Comparison of ENCODE assay signal across 13 mouse cellular contexts in genomic region chr9:96241134-96242097, GRCm38 (mm10). TPM values are rescaled to one million over a fixed set of nuclear protein-coding genes. Genes with fewer than 3 reads are reported as not detected.
A peak's percentile ranks its signal among the peaks of the same experiment; 100 is the strongest.
DNase-seq lines count a peak whose midpoint lies in the region; ATAC-seq and TF ChIP-seq lines count a peak whose summit lies in the region.
"Had no signal": no experiment of that assay in that cellular context is flagged by ENCODE, and none has a peak within 500 bp of the region (broad histone marks: within the 10 kb centered on the region; RNA-seq: fewer than 3 reads in every experiment).

No protein-coding gene starts in this region.

- TF ChIP-seq CTCF in midbrain, postnatal 0 days (IDR thresholded peaks at IDR 0.05): no peak

- DNase-seq in heart, adult 11 months: peak; percentile 89
- no peak for DNase-seq in heart, adult 8-10 months (ENCODE audit: low spot score)
- no peak for DNase-seq in midbrain, postnatal 0 days (ENCODE audit: low spot score)
- no peak for DNase-seq in midbrain, embryonic 10.5 days (ENCODE audit: low spot score)
- peak; percentile 87 for DNase-seq in liver, embryonic 13.5 days
- DNase-seq in layer of hippocampus, adult 11-12 months (ENCODE audit: low spot score): no peak
- no peak for DNase-seq in adrenal gland, postnatal 10 days
- DNase-seq: adrenal gland, postnatal 36 days; embryo, embryonic 11 days; kidney, postnatal 10 days had no signal

- no peak overlapping the region for H3K4me3 ChIP-seq in midbrain, postnatal 0 days (ENCODE audit: low read depth, low read length)
- no peak overlapping the region for H3K4me3 ChIP-seq in midbrain, embryonic 10.5 days
- H3K4me3 ChIP-seq in liver, embryonic 13.5 days (replicated peaks): peak overlapping the region; percentile 14; the same call in 1 of the 2 replicates
- H3K4me3 ChIP-seq in stomach, embryonic 16.5 days (replicated peaks; ENCODE audit: low read length): no peak overlapping the region
- H3K4me3 ChIP-seq: limb, embryonic 13.5 days had no signal

- no peak overlapping the region for H3K9ac ChIP-seq in midbrain, postnatal 0 days (replicated peaks; ENCODE audit: low read length, poor library complexity, severe bottlenecking)
- H3K9ac ChIP-seq in liver, embryonic 13.5 days: peak overlapping the region; percentile 68
- no peak overlapping the region for H3K9ac ChIP-seq in stomach, embryonic 16.5 days (ENCODE audit: low read length)
- H3K9ac ChIP-seq: limb, embryonic 13.5 days had no signal

- H3K4me2 ChIP-seq in midbrain, postnatal 0 days (ENCODE audit: low read depth, low read length, poor library complexity, severe bottlenecking): no peak overlapping the region
- H3K4me2 ChIP-seq in liver, embryonic 13.5 days: peak overlapping the region; percentile 57
- H3K4me2 ChIP-seq in stomach, embryonic 16.5 days (ENCODE audit: low read depth, low read length): no peak overlapping the region
- H3K4me2 ChIP-seq: limb, embryonic 13.5 days had no signal

- WGBS in midbrain, postnatal 0 days: 95% methylated on average over 10 of the region's 10 CpGs
- WGBS in midbrain, embryonic 10.5 days: 91% methylated on average over 10 of the region's 10 CpGs
- 48% methylated on average over 10 of the region's 10 CpGs for WGBS in liver, embryonic 13.5 days (ENCODE audit: insufficient replicate concordance)
- WGBS in stomach, embryonic 16.5 days: 81% methylated on average over 10 of the region's 10 CpGs

- no peaks in the 10 kb centered on the region for H3K9me3 ChIP-seq in midbrain, postnatal 0 days (ENCODE audit: low read length)
- H3K9me3 ChIP-seq in midbrain, embryonic 10.5 days (replicated peaks): no peaks in the 10 kb centered on the region
- no peaks in the 10 kb centered on the region for H3K9me3 ChIP-seq in liver, embryonic 13.5 days (replicated peaks)
- no peaks in the 10 kb centered on the region for H3K9me3 ChIP-seq in stomach, embryonic 16.5 days (replicated peaks; ENCODE audit: control insufficient read depth, low read length)
- H3K9me3 ChIP-seq: limb, embryonic 13.5 days had no signal

- H3K36me3 ChIP-seq in midbrain, postnatal 0 days (ENCODE audit: insufficient read depth, low read length): no peaks in the 10 kb centered on the region
- peaks cover 8% of the 10 kb centered on the region for H3K36me3 ChIP-seq in midbrain, embryonic 10.5 days
- H3K36me3 ChIP-seq in liver, embryonic 13.5 days: no peaks in the 10 kb centered on the region
- H3K36me3 ChIP-seq in stomach, embryonic 16.5 days (ENCODE audit: control insufficient read depth, insufficient read depth, low read length): no peaks in the 10 kb centered on the region

- no peak overlapping the region for H3K27ac ChIP-seq in midbrain, postnatal 0 days (ENCODE audit: low read depth, low read length)
- no peak overlapping the region for H3K27ac ChIP-seq in midbrain, embryonic 10.5 days (replicated peaks)
- peak overlapping the region; percentile 98 for H3K27ac ChIP-seq in liver, embryonic 13.5 days
- H3K27ac ChIP-seq in stomach, embryonic 16.5 days (ENCODE audit: low read length): no peak overlapping the region
- H3K27ac ChIP-seq: limb, embryonic 13.5 days had no signal

- no peaks in the 10 kb centered on the region for H3K27me3 ChIP-seq in midbrain, postnatal 0 days (ENCODE audit: insufficient read depth, low read length)
- H3K27me3 ChIP-seq in midbrain, embryonic 10.5 days (ENCODE audit: low read depth, poor library complexity, severe bottlenecking): no peaks in the 10 kb centered on the region
- H3K27me3 ChIP-seq in liver, embryonic 13.5 days: no peaks in the 10 kb centered on the region
- H3K27me3 ChIP-seq in stomach, embryonic 16.5 days (ENCODE audit: control insufficient read depth, insufficient read depth, low read length): no peaks in the 10 kb centered on the region
- H3K27me3 ChIP-seq: limb, embryonic 13.5 days; Patski had no signal

- ATAC-seq in midbrain, postnatal 0 days (ENCODE audit: low FRiP score): peak; percentile 23; the same call in 1 of the 2 replicates
- ATAC-seq in liver, embryonic 13.5 days (ENCODE audit: low read depth): peak; percentile 98
- peak; percentile 77; the same call in 1 of the 2 replicates for ATAC-seq in stomach, embryonic 16.5 days (ENCODE audit: insufficient read depth, low FRiP score)
- ATAC-seq: Patski had no signal

- no peaks in the 10 kb centered on the region for H3K4me1 ChIP-seq in midbrain, postnatal 0 days (ENCODE audit: insufficient read depth, low read length)
- no peaks in the 10 kb centered on the region for H3K4me1 ChIP-seq in midbrain, embryonic 10.5 days
- peaks cover 71% of the 10 kb centered on the region for H3K4me1 ChIP-seq in liver, embryonic 13.5 days (replicated peaks)
- H3K4me1 ChIP-seq in stomach, embryonic 16.5 days (ENCODE audit: control insufficient read depth, insufficient read depth, low read length): no peaks in the 10 kb centered on the region
- H3K4me1 ChIP-seq: limb, embryonic 13.5 days had no signal

RNA-seq across cellular contexts. Expression of gene Tfdp2, which starts 45.3 kb away (rescaled TPM):
- total RNA-seq in heart, adult 8-10 months (2022): 100 to 1,000 TPM in 1 of 4 experiments, 10 to 100 TPM in 3; 83.4 to 109 (median 90.4) TPM
- total RNA-seq in midbrain, postnatal 0 days (2014; rRNA removed): 14.0 and 15.7 TPM in 2 replicates
- 12.4 and 13.5 TPM in 2 replicates for polyA plus RNA-seq in midbrain, postnatal 0 days (2015; fragmentation: Nextera tagmentation; extraction: Ambion mirVana)
- polyA plus RNA-seq in midbrain, embryonic 10.5 days (2016; fragmentation: Nextera tagmentation; extraction: Ambion mirVana): 81.4 and 97.0 TPM in 2 replicates
- 86.0 and 110 TPM in 2 replicates for polyA plus RNA-seq in liver, embryonic 13.5 days (2015; fragmentation: Nextera tagmentation; extraction: Ambion mirVana)
- polyA plus RNA-seq in stomach, embryonic 16.5 days (2015; fragmentation: Nextera tagmentation; extraction: Ambion mirVana): 28.4 and 34.3 TPM in 2 replicates
- 10 to 100 TPM; 50.7 to 57.4 TPM for total RNA-seq in adrenal gland, postnatal 10 days (2021)

Comparison
In these comparisons a context has a peak if more than half of its experiments do, and no peak if none do; other contexts are left out.
1. DNase-seq: peak in heart, adult 11 months (single experiment) and liver, embryonic 13.5 days (single experiment); none in heart, adult 8-10 months (single experiment), midbrain, postnatal 0 days (single experiment), midbrain, embryonic 10.5 days (single experiment), layer of hippocampus, adult 11-12 months (single experiment) and adrenal gland, postnatal 10 days (single experiment).
2. ATAC-seq: peak in every context shown above with its lines; median percentile 98 in liver, embryonic 13.5 days; 77 in stomach, embryonic 16.5 days; 23 in midbrain, postnatal 0 days.